Mouse (Mus musculus): ENCODE measurements around the gene Cyth1.

Gene Cyth1

DNA sequence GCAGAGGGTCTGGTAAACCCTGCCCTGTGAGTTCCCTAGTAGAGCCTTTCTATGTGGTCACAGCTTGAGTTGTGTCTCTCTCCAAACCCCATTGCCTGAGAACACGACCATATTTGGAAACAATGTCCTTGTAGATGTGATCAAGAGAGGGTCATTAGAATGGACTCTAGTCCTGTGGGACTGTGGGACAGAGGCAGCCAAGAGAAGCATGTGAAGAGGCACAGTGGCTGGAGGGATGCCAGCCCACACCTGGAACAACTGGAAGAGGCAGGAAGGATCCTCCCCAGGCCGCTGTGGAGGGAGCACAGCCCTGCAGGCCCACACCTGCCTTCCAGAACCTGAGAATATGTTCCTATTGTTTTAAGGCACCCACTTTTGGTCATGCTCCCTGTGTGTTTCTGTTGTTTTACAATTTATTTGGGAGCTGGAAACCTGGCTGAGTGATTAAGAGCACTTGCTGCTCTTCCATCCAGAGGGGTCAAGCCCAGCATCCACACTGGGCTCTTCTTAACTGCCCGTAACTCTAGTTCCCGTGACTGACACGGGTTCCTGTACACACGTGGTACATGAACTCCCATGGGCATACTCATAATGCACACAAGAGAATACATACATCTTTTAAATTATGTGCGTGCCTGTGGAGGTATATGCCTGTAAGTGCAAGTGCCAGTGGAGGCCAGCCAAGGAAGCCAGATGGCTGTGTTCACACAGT, 5.2 kb upstream of the Cyth1 start:
- DNase-seq, result peak; percentile 32 to 96

DNA sequence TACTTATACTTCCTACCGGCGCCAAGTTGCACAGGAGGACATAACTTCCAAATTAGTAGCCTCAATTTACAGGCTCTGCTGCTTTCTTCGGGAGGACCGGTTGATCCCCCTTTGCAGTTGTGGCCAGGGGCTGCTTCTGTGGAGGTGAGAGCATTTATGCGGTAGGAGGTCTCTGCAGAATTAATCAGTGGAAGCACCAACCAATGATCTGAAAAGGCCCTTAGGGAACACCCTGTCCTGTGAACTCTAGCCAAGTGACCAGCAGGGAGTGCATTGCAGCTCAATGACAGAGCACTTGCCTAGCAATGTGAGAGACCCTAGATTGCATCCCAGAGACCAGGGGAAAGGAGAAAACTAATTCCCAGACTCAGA, 606 bp upstream of the Cyth1 start:
- DNase-seq, result peak in 1 of 2 experiments; percentile 52

DNA sequence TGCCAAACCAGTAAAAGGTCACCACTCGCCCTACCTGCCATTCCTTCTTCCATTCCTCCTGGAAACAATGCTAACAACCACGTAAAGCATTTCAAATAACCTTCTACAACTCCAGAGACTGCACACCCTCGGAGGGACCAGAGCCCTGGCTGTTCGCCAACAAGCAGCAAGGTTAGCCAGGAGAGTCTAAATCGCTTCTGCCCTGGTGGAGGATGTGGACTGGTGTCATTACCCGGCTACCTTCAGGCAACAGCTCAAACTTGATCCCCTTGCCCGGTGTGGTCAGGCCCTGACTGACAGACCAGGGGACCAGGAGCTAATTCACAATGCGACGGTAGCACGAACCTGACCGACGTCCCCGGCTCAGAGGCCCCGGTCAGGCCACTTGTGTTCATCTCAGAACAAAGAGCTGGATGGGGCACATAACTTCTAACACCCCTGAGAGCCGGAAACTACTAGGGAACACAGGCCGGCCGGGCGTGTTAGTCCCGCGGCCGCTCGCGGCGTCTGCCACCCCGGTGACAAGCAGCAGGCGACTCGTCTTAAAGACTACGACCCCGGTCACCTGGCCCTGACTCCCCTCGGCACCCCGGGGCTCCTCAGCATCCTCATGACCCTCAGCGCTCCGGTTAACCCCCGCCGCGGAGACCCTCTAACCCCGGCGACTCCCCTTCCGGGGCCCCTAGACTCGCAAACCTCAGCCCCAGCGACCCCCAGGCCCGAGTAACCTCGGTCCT, 865 bp downstream of the Cyth1 start:
- peak; percentile 73 to 83 for DNase-seq

GRCm38 (mm10) chr11:118246724-118247123, 1.7 kb downstream of the Cyth1 start:
- no peak for DNase-seq

DNA sequence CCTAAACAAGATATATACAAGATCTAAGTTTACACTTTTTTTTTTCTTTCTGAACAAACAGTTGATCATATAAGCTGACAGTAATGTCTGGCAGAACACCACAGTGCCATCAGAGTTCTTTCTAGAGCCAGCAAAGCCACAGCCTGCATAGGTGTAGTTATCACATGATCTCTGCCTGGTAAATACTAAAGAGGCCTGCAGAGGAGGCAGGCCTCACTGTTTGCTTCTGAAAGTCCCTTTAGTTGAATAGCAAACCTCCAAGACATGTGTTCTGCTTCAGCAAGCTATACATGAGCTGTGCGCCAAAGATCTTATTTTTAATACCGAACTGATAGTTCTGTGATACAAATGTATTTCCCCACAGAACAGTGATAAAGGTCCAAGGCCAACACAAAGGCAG, 3.3 kb downstream of the Cyth1 start:
- DNase-seq, result no peak

DNA sequence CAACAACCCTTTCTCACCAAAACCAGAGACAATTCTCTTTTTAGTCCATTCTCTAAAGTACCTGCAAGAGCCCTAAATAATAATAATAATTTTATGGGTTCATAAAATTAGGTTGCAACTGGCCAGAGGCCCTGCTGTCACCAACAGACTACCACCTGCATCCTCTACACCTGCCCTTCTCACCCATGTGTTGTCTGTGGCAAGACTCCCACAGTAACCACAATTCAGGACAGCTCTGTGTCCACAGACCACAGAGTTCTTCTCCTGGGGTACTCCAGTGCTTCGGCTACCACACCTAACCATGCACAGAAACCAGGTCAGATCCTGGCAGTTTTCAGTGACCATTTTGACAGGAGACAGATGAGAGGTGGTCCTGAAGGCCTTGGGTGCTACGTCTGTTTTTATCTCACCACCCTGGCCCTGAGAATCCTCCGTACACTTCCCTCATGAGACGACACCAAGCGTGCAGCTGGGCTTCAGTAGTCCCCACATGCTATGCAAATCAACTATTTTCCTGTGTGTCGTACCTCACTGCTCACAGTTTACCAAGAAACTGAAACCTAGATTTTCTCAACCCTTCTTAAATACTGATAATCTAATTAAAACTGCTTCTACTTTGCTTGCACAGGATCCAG, 4.6 kb downstream of the Cyth1 start:
- no peak for DNase-seq

GRCm38 (mm10) chr11:118242506-118242905, 5.9 kb downstream of the Cyth1 start:
- peak; percentile 53 to 68 for DNase-seq

DNA sequence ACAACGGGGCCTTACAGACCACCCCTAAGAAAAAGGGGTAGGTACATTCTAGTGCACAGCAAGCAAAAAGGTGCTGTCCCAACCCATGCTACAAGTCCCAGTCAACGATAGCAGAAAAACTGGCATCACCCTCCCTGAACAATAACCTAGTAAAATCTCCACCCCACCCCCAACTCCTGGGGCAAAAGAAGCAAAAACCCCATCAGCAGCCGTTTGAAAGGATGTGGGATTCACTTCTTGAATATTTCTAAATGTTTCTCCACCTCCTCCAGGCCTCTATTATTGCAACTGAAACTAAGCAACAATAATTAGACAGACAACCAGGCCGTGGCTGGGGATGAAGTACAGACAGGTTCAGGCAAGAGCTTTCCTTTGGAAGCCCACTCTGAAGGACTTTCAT, 8.0 kb downstream of the Cyth1 start:
- no peak for DNase-seq

- no peak for DNase-seq
These were observed 8.9 kb downstream of the Cyth1 start for GRCm38 (mm10) chr11:118239281-118240198.

DNA sequence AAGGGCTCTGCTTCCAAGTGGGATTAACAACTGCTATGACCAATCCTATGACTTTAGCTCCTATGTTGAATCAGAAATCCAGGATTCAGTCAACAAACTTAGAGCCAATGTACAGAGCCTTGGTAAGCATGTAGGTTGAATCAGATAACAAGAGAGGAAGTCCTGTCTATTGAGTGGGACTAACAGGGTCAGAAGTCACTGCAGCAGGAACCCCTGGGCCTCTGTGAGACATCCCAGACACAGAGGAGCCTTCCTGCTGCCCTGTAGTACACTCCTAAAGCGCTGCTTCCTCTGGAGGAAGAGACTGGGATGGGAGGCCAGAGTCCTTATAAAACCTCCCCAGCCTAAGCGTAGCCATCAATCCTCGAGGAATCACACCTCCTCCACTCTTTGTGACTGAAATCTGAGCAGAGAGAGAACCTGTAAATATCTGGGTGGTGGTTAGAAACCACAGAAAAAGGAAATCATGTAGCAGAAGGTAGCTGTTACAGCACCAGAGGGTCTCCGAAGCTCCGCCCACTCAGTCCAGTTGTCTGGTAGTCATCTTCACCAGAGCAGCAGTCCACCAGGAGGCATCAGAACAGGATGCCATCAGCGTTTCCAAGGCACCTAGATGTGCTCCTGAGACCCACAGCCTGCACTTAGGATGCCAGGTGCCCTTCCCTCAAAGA, 11.7 kb downstream of the Cyth1 start:
- no peak for DNase-seq

DNA sequence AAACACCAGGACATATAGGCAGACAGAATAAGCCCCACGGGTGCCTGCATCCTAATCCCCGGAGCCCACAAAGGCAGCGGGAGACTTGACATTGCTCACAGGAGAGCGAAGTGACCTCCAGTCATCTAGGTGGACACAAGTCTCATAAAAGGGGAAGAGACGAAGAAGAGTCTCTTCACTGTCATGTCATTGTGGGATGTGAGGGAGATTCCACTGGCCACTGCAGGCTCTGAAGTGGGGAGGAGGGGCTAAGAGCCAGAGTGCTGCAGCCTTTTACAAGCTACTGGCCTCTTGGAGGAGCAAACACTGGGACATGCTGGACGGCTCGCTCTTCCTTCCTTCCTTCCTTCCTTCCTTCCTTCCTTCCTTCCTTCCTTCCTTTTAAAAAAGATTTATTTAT, 13.5 kb downstream of the Cyth1 start:
- DNase-seq, result no peak

DNA sequence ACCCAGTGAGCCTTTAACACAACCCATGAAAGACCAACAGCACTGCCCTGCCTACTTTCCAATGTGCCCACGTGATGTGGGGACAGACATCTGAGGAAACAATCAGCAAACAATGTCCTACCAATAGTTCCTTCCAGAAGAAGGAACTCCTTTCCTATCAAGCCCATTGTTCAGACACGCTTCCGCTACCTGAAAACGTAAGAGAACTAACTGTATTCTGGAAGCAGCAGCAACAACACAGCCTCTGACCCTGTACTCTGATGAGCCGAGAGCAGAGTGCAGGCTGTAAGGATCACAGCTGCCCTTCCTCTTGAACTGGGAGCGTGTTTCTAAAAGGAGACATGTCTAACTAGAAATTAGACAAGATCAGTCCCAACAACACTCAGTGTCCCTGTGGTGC, 13.9 kb downstream of the Cyth1 start:
- DNase-seq, result no peak

DNA sequence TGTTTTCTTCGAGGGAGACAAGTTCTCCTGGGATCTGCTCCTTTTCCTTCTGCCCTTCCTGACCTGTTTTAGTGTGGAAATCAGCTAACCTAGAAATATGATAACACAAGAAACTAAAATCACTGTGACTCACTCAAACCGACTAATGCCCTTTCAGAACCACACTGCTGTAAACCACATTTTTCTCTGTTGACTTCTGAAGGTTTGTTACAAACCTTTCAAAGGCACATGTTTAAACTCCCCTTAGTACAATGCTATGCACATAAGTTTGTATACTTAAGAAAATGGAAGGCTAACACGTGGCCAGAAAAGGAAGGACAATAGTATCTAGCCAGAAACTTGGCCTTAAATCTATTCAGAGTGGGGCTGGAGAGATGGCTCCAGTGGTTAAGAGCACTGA, 14.5 kb downstream of the Cyth1 start:
- no peak for DNase-seq

- DNase-seq, result peak in 1 of 2 experiments; percentile 61
These were observed 16.0 kb downstream of the Cyth1 start for GRCm38 (mm10) chr11:118232314-118232831.

GRCm38 (mm10) chr11:118229941-118230340, 18.5 kb downstream of the Cyth1 start:
- no peak for DNase-seq

- DNase-seq, result no peak
These were observed 20.7 kb downstream of the Cyth1 start for GRCm38 (mm10) chr11:118227650-118228049.

DNA sequence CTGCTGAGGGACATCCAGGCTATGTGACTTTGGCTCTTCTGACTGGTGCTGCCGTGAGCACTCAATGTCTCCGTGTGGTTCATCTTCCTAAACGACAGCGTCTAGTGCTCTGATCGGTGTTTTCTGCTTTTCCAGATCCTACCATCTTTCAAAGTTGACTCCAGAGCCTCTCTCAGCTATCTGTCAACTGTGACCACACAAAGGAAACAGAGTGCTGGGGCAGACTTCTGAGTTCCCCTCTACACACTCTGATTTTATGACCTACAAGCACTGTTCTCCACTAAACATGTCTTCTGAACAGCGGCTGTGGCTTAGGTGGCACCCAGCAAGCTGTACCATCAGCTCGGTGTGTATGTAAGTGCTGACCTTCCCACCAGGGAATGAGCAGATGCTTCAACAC, 21.5 kb downstream of the Cyth1 start:
- DNase-seq, result no peak

DNA sequence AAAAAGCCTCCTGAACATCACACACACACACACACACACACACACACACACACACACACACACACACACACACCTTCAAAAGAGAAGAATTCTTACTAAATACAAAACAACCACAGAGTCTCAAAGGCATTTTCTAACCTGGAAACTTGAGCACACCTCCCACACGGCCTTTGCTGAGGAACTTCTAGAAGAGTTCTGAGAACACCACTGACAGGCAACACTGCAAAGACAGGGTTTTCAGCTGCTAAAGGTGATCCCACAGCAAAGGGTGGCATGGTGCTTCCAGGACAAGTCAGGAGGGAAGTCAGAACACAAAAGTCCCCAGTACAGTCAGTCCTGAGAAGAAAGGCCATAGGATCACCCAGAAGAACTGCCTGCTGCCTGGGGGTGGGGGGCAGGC, 22.5 kb downstream of the Cyth1 start:
- no peak for DNase-seq

GRCm38 (mm10) chr11:118225056-118225836, 23.1 kb downstream of the Cyth1 start:
- DNase-seq, result no peak

GRCm38 (mm10) chr11:118223416-118224067, 24.9 kb downstream of the Cyth1 start:
- DNase-seq, result no peak

- DNase-seq, result no peak
These were observed 25.5 kb downstream of the Cyth1 start for GRCm38 (mm10) chr11:118222917-118223316.
